Mouse (Mus musculus) bone marrow, adult 2 months (tissue): Measurements from ENCODE around the gene Ercc8.

Experiments
- CTCF ChIP-seq: fragments of 200-500 bp; IDR thresholded peaks from 2 replicates; pipeline ENCODE4 v1.5.1; 2011; ENCODE audit warnings: low read length, control low read depth; ENCODE audit not compliant: control insufficient read depth, insufficient read depth
- POLR2A ChIP-seq: fragments of 200-500 bp; IDR thresholded peaks from 2 replicates; pipeline ENCODE4 v1.6.1; 2011; ENCODE audit warnings: low read depth, mild to moderate bottlenecking, control low read depth, low read length, borderline replicate concordance; ENCODE audit not compliant: control insufficient read depth

- no peak for TF ChIP-seq POLR2A
- TF ChIP-seq CTCF, result no peak
These were observed 40.3 kb upstream of the Ercc8 start for GRCm38 (mm10) chr13:108118188-108118587.
